Mouse (Mus musculus) liver, embryonic 15.5 days (tissue): ENCODE data around the gene Mecr. TPM values are rescaled to one million over a fixed set of nuclear protein-coding genes. Genes with fewer than 3 reads are reported as not detected.
A peak's percentile ranks its signal among the peaks of the same experiment; 100 is the strongest.

Experiments
- ATAC-seq: fragments of 200-750 bp; cut with Nextera tagmentation; 2 replicates; pipeline ENCODE4 v1.8.0; 2017; ENCODE audit warnings: moderate number of reproducible peaks, mild to moderate bottlenecking, moderate library complexity; ENCODE audit not compliant: insufficient read depth
- H3K27ac ChIP-seq: fragments of 300-500 bp; sonication (generic); replicated peaks from 2 replicates; pipeline ENCODE4 v1.5.1; 2015; ENCODE audit warnings: mild to moderate bottlenecking, inconsistent platforms
- H3K27me3 ChIP-seq: fragments of 300-500 bp; sonication (generic); 2 replicates; pipeline ENCODE4 v1.6.1; 2015; ENCODE audit warnings: mild to moderate bottlenecking, inconsistent platforms
- H3K36me3 ChIP-seq: fragments of 300-500 bp; sonication (generic); replicated peaks from 2 replicates; pipeline ENCODE4 v1.6.1; 2015; ENCODE audit warnings: moderate library complexity, mild to moderate bottlenecking, inconsistent platforms
- H3K4me1 ChIP-seq: fragments of 300-500 bp; sonication (generic); replicated peaks from 2 replicates; pipeline ENCODE4 v1.6.1; 2015; ENCODE audit warnings: inconsistent platforms
- H3K4me2 ChIP-seq: fragments of 300-500 bp; sonication (generic); 2 replicates; pipeline ENCODE4 v1.6.1; 2015; ENCODE audit warnings: moderate library complexity, mild to moderate bottlenecking, inconsistent platforms
- H3K4me3 ChIP-seq: fragments of 300-500 bp; sonication (generic); replicated peaks from 2 replicates; pipeline ENCODE4 v1.5.1; 2015; ENCODE audit warnings: mild to moderate bottlenecking, inconsistent platforms
- H3K9ac ChIP-seq: fragments of 300-500 bp; sonication (generic); 2 replicates; pipeline ENCODE4 v1.6.1; 2015; ENCODE audit warnings: moderate library complexity, mild to moderate bottlenecking, inconsistent platforms
- H3K9me3 ChIP-seq: fragments of 300-500 bp; sonication (generic); replicated peaks from 2 replicates; pipeline ENCODE4 v1.6.1; 2016; ENCODE audit warnings: inconsistent platforms
- WGBS: fragments of 180-500 bp; shearing (Covaris S2); methylation state at CpG from one replicate; pipeline ENCODE4 v1.1.7; 2015; ENCODE audit warnings: mixed read lengths; ENCODE audit not compliant: insufficient replicate concordance; 5-methylcytosine and 5-hydroxymethylcytosine counted together
- polyA plus RNA-seq: library from polyadenylated mRNA; unstranded; fragments of >200 nt; fragmentation: Nextera tagmentation; extraction: Ambion mirVana; gene quantifications from 2 replicates; pipeline ENCODE4 v1.2.1, GENCODE M21; 2015

Gene Mecr
- polyA plus RNA-seq, 1 experiment from 2014 or later, result 34.0 TPM

DNA sequence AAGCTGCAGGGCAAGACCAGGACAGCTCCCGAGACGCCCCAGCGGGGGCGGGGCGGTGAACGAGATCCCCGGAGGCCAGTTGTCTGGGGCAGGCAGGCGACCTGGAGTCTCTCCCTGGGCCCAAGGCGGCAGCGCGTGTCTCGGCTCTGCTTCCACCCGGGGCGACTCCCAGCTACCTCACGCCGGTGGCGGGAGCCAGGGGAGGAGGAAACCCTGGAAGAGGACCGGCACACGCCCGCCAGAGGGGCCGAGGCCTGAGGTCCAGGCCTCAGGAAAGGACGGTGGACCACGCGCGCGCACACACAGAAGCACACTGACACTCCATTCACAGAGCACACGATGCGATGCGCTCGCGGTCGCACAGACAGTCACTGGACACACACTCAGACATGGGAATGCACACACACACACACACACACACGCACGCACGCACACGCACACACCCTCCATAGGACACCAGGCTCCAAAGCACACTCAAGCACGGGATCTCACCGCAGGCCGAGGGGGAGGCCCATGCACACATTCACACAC, 6.9 kb upstream of the Mecr start:
- no peak for ATAC-seq
- Histone ChIP-seq H3K4me2 (peak overlapping the region; percentile 93), H3K9me3 (no peaks in the 10 kb centered on the region), H3K9ac (peak overlapping the region; percentile 64; the same call in 1 of the 2 replicates), H3K27ac (no peak overlapping the region), H3K4me1 (peaks cover 71% of the 10 kb centered on the region), H3K27me3 (peaks cover 79% of the 10 kb centered on the region), H3K36me3 (no peaks in the 10 kb centered on the region), H3K4me3 (peak overlapping the region; percentile 66)
- WGBS, result 4% methylated on average over 39 of the region's 39 CpGs

DNA sequence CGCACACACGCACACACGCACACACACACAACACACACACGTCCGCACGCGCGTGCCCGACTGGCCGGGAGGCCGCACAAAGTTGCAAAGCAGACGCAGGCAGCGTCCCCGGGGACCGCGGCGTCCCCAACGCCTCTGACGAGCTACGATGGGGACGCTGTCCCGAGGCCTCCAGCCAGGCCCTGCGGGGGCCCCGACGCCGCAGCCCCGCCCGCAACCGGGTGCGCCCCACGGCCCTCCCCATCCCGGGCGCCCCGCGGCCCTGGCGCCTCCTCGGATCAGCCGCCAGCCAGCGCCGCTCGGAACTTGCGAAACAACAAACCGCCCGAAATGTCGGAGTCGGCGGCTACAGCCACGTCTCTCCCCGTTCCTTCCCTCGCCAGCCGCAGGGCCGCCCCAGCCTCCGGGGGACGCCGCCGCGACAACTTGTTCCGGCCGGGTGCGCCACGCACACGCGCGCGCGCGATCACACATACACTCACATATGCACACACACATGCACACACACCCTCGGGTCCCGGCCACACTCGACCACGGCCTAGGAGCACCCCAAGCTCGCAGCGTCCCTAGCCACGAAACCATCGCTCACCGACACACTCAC, 6.3 kb upstream of the Mecr start:
- Histone ChIP-seq H3K27ac (no peak overlapping the region), H3K9me3 (no peaks in the 10 kb centered on the region), H3K4me3 (peak overlapping the region; percentile 66), H3K4me2 (peak overlapping the region; percentile 93), H3K9ac (peak overlapping the region; percentile 64), H3K27me3 (peaks cover 84% of the 10 kb centered on the region), H3K36me3 (no peaks in the 10 kb centered on the region), H3K4me1 (peaks cover 65% of the 10 kb centered on the region)
- 1% methylated on average over 75 of the region's 76 CpGs for WGBS
- ATAC-seq, result 0 out of 2 replicates have a peak, but pooled peaks have one; percentile 11

DNA sequence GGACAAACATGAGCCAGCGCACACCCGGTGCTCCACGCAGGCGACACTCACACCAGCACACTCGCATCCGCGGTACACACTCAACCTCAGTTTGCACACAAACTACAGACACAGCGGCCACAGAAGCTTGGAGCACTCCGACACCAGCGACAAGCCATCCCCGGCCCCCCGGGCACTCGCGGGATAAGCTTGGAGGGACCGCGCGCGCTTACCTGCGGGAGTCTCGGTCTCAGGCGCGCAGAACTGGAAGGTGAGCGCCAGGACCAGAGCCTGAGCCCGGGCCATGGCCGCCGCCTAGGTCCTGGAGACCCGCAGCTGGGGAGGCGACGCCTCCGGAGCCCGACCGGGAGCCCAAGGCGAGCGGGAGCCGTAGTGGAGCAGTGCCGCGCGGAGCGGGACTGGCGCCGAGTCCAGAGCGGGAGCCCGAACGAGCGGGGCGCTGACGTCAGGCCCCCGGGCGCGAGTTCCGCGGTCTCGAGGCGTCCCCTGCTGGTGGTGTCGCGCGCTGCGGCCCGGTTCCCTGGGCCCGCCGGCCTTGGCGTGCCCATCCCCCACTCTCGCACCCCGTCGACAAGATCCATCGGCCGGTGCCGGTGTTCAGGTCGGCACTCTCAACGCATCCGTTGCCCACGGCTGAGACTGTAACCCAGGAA, 5.3 kb upstream of the Mecr start, which contains the start of gene Ptpru:
Gene Ptpru (minus strand): TSS at position 417 of the 653 bp plus-strand sequence.
- peaks cover 59% of the 10 kb centered on the region for H3K4me1 ChIP-seq
- WGBS, result under 1% methylated on average over 72 of the region's 72 CpGs
- H3K27ac ChIP-seq, result no peak within 1 kb of the TSS
- H3K9ac ChIP-seq, result peak within 1 kb of the TSS; percentile 64
- peak; percentile 68 for ATAC-seq
- peak within 1 kb of the TSS; percentile 66 for H3K4me3 ChIP-seq
- peak within 1 kb of the TSS; percentile 93 for H3K4me2 ChIP-seq
- H3K36me3 ChIP-seq, result no peaks in the 10 kb centered on the region
- no peaks in the 10 kb centered on the region for H3K9me3 ChIP-seq
- peaks cover 91% of the 10 kb centered on the region for H3K27me3 ChIP-seq

DNA sequence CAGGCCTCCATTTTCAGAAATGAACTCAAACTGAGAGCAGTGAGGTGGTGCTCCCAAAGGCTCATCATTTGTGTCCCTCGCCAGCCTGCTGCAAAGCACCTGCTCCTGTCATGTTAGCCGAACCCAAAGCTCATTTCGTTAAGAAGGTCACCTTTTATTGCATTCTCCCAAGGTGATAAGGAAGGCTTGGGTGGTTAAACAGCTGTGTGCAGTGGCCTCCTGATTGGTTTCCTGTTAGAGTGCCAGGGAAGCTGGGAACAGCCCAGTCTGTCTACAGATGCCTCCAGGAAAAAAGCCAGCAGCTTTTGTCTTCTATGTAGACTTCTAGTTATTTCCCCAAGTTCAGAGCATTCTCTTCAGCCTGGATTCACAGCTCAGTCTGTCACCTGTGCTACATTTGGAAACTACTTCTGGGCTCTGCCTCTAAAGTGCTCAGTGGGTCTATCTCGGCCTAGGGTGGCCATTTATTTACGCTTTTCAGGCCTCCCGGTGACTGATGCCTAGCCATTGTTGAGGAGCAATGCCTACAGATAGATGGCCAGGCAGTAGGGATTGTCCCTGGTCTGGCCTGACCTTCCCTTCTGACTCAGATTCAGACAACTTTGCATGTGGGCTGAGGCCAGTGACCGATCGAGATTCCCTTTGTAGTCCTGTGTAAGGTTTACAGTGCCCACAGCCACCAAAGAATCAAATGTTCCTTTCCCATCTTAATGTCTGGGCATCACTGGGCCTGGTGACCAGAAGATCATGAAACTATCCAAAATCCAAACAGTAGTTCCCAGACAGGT, 2.9 kb downstream of the Mecr start:
- H3K4me2 ChIP-seq, result no peak overlapping the region
- 70% methylated on average over 8 of the region's 8 CpGs for WGBS
- peaks cover 26% of the 10 kb centered on the region for H3K4me1 ChIP-seq
- peaks cover 15% of the 10 kb centered on the region for H3K27me3 ChIP-seq
- no peak overlapping the region for H3K27ac ChIP-seq
- H3K4me3 ChIP-seq, result no peak overlapping the region
- no peak overlapping the region for H3K9ac ChIP-seq
- H3K9me3 ChIP-seq, result no peaks in the 10 kb centered on the region
- peaks cover 9% of the 10 kb centered on the region for H3K36me3 ChIP-seq
- ATAC-seq, result no peak

DNA sequence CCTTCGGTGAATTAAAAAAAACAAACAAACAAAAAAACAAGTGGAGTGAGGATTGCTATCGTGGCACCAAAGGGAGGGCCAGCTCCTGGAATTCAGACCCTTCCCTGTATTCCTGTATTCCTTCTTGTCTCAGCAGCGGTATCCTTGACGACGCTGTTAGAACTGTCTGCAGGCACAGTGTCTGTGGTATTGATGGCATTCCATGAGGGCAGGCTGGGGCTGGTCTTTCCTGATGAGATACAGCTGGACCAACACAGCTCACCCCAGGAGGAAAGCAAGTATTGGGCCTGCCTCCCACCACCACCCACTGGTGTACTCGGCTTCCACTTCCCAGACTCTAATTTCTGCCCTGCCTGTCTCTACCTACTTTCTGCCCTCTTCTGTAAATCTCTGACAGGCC, 4.8 kb downstream of the Mecr start:
- H3K9me3 ChIP-seq, result no peaks in the 10 kb centered on the region
- H3K9ac ChIP-seq, result no peak overlapping the region
- 82% methylated on average over 6 of the region's 6 CpGs for WGBS
- no peak for ATAC-seq
- H3K4me2 ChIP-seq, result no peak overlapping the region
- H3K27ac ChIP-seq, result no peak overlapping the region
- H3K27me3 ChIP-seq, result no peaks in the 10 kb centered on the region
- peaks cover 22% of the 10 kb centered on the region for H3K4me1 ChIP-seq
- peaks cover 9% of the 10 kb centered on the region for H3K36me3 ChIP-seq
- H3K4me3 ChIP-seq, result no peak overlapping the region

DNA sequence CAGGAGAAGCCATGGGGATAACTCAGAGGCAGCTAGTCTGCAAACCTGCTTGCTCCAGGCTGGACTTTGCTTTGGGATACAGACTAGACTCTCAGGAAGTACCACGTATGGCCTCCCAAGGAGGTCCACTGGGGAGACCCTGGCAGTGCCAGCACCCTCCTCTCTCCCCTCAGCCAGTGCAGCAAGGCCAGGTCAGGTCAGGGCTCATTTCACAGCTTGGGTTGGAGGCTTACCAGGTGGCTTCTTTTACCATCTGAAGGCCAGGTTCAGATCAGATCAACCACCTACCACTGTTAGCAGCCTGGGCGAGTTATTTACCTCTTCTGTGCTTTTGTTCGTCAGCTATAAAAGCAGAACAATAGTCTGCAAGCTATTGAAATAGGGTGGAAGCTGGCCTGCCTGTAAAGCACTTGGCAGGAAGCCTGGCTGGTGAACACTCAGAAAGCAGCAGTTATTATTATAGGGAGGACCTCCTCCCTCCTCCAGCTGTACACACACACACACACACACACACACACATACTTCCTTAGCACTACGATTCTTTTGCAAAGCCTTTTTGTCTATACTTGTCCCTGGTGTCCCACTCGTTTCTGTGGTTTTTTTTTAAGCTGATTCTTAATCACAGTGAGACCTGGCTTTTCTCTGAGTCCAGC, 6.8 kb downstream of the Mecr start:
- H3K9ac ChIP-seq, result no peak overlapping the region

DNA sequence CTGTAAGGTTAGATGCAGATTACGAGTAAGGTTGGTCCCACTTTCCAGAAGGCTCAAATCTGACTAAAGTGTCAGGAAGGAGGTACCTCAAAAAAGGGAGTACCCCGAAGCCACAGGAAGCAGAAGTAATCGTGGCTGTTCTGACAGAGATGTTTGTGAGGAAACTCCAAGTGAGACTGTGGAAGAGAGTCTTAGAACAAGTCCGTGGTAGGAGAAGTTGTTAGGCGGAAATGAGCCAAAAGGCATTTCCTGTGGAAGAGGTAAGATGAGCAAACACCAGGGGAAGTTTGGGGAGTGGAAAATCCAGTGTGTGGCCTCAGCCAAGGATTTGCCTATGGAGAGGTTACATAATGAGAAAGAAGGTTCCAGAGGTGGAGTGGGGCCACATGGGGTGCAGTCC, 11.7 kb downstream of the Mecr start:
- Histone ChIP-seq H3K27ac (no peak overlapping the region), H3K4me1 (no peaks in the 10 kb centered on the region), H3K4me2 (no peak overlapping the region), H3K36me3 (peaks cover 16% of the 10 kb centered on the region; the same call in 1 of the 2 replicates), H3K27me3 (no peaks in the 10 kb centered on the region), H3K4me3 (no peak overlapping the region), H3K9ac (no peak overlapping the region), H3K9me3 (no peaks in the 10 kb centered on the region)
- WGBS, result 36% methylated on average over 5 of the region's 5 CpGs
- no peak for ATAC-seq

More for the DNA sequence above, 6.8 kb downstream of the Mecr start:
- peaks cover 3% of the 10 kb centered on the region for H3K4me1 ChIP-seq
- H3K4me3 ChIP-seq, result no peak overlapping the region
- no peaks in the 10 kb centered on the region for H3K9me3 ChIP-seq
- no peak overlapping the region for H3K27ac ChIP-seq
- H3K36me3 ChIP-seq, result peaks cover 9% of the 10 kb centered on the region
- no peaks in the 10 kb centered on the region for H3K27me3 ChIP-seq
- no peak for ATAC-seq
- no peak overlapping the region for H3K4me2 ChIP-seq
- WGBS, result 42% methylated on average over 5 of the region's 5 CpGs

DNA sequence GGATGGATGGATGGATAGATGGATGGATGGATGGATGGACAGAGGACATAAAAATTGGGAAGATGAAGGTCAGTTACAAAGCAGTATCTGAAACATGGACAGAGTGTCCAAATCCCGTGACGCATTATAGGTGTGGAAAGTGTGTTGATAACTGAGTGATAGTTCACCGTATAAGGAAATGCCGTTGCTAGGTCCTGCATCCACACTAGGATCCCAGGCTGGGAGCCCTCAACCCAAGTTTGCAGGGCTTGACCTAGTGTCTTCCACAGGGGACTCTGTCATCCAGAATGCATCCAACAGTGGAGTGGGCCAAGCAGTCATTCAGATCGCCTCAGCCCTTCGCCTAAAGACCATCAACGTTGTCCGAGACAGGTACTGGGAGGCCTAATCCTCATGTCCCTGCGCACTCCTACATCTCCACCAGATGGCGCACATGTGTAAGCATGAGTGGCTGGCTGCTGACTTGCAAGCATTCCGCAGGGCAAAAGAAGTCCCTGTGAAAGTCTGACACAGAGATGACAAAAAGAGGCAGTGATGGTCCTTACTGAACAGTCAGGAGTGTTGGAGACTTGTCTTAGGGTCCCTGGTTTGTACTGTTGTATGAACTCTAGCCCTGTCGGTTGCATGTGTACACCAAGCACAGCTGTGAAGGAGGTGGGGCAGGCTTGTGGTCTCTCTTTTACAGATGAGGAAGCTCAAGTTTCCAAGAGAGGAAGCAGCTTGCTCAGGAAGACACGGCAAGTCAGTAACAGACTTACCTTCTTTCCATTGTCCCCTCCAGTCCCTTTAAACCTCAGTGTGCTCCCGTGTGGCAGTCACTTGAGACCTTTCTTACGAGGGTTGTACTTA, 17.4 kb downstream of the Mecr start:
- Histone ChIP-seq H3K4me1 (0 out of 2 replicates have a peak, but pooled peaks cover 3% of the 10 kb centered on the region), H3K27ac (no peak overlapping the region), H3K36me3 (peaks cover 33% of the 10 kb centered on the region), H3K9ac (no peak overlapping the region), H3K4me3 (no peak overlapping the region), H3K4me2 (peak overlapping the region; percentile 12), H3K9me3 (no peaks in the 10 kb centered on the region), H3K27me3 (no peaks in the 10 kb centered on the region)
- ATAC-seq, result 0 out of 2 replicates have a peak, but pooled peaks have one; percentile 32
- WGBS, result 32% methylated on average over 15 of the region's 15 CpGs

DNA sequence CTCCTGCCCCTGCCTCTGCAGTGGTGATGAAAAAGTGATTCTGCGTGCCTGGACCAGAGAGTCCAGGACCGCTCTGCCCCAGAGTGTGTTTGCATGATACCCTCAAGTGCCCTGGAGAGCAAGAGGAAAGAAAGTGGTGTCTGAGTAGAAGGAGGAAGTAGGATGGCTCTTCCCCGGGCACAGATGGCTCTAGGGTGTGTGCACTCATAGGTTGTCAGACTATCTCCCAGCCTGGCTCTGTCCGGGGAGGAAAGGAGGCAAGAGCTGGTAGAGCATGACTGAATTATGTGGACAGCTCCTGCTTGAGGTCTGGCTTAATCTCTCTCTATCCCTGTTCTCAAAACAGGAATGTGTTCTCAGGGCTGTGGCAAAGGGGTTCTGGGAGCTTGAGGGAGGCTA, 18.1 kb downstream of the Mecr start:
- no peak overlapping the region for H3K4me3 ChIP-seq
- 0 out of 2 replicates have a peak, but pooled peaks cover 3% of the 10 kb centered on the region for H3K4me1 ChIP-seq
- no peak overlapping the region for H3K9ac ChIP-seq
- H3K4me2 ChIP-seq, result peak overlapping the region; percentile 12
- no peaks in the 10 kb centered on the region for H3K9me3 ChIP-seq
- peaks cover 33% of the 10 kb centered on the region for H3K36me3 ChIP-seq
- ATAC-seq, result 0 out of 2 replicates have a peak, but pooled peaks have one; percentile 17
- H3K27ac ChIP-seq, result no peak overlapping the region
- H3K27me3 ChIP-seq, result no peaks in the 10 kb centered on the region
- WGBS, result 34% methylated on average over 4 of the region's 4 CpGs
